Mouse (Mus musculus) thymus, adult 18-20 months (tissue): ENCODE measurements around the gene Mpc2.

Experiments used
- DNase-seq, 2 experiments: peaks; one replicate each; pipeline ENCODE4 v3.0.0; 2022; ENCODE audit warnings: mixed read lengths in 2 of 2

The Mpc2 gene

DNA sequence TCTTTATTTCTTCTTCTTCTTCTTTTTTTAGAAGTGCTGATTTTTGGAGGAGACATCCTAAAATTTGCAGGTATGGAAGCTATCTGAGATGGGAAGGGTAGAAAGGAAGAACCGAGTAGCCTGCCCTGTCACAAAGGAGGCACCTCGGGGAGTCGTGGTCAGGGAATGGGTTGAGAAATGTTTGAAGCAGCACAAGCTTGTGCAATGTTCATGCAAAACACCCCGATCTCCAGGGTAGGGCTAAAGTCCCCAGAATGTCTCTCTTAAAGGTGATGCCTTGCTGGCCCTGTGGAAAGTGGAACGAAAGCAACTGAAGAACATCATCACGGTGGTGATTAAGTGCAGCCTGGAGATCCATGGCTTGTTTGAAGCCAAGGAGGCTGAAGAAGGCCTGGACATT lies 45.9 kb downstream of the Mpc2 start:
- no peak for DNase-seq

DNA sequence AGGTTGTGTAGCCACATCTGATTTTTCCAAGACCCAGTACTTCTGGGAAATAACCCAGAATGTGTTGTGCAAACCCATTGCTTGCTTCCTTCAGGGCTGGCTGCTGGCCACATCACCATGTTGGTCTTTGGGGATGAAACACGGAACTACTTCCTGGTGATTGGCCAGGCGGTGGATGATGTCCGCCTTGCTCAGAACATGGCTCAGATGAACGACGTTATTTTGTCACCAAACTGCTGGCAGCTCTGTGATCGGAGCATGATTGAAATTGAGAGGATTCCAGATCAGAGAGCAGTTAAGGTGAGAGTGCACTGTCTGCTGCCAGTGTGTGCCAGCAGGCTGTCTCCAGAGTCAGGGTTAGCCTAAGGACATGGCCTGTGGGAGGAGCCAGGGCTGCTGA lies 49.7 kb downstream of the Mpc2 start:
- no peak for DNase-seq

DNA sequence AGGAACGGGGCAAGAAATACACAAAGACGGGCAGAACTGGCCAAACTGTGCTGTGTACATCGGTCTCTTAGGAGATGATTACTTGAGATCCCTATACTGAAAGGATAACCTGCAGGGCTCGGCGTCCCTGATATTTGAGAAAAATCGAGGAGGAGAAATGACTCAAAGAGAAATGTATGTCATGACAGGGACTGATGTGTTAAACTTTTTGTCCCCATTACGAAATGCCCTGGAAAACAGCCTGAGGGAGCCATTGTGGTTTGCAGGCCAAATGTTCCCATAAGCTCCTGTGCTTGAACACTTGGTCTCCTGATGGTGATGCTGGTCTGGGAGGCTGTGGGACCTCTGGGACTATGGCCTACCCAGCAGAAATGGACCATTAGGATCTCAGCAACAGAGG lies 60.3 kb downstream of the Mpc2 start:
- no peak for DNase-seq
